Mouse (Mus musculus) naive thymus-derived CD4-positive, alpha-beta T cell, adult 2 months (primary cell): ENCODE measurements around the gene Hsp90ab1.

Source experiments
- DNase-seq: peaks from one replicate; pipeline ENCODE4 v3.0.0-alpha.2; 2011; ENCODE audit warnings: low read depth

Hsp90ab1 gene

DNA sequence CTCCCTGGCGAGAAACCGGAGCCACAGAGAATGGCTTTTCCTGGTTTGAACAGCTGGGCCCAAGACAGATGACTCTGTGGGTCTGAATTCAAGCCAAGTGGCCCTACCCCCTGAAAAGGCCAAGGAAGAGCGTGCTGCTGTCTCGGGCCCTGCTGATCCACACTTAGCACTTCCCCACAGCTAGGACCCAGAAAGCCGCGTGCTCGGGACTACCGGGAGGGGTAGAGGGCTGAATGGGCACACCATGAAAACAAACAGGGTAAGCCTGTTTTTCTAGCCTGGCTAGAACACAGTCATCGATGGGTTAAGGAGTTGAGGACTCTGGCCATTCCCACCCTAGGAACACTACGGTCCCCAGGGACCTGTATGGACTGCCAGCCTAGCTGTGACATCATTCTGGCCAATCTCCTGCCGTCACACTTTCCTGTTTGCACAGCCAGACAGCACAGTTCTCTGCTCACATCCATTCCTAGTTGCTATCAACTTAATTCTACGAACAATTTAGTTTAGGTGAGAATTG lies 7.9 kb upstream of the Hsp90ab1 start:
- DNase-seq, result no peak

DNA sequence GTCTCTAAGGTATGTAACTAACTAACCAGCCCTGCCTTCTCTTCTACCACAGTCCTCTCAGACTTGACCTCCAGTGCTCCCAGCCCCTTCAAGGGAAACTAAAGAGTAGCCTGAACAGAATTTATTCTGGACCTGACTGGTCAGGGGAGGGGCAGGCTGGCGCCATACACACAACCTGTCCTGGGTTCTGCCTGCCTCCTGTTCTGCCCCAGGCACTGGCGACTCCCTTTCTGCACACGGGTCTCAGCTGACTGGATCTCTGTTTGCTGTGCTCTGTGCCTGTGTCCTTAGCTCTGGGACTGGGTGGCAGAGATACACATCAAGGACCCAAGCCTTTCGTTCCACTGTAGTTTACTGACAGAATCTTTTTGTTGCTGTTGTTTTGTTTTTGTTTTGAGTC lies 6.5 kb upstream of the Hsp90ab1 start:
- DNase-seq, result peak; percentile 7

DNA sequence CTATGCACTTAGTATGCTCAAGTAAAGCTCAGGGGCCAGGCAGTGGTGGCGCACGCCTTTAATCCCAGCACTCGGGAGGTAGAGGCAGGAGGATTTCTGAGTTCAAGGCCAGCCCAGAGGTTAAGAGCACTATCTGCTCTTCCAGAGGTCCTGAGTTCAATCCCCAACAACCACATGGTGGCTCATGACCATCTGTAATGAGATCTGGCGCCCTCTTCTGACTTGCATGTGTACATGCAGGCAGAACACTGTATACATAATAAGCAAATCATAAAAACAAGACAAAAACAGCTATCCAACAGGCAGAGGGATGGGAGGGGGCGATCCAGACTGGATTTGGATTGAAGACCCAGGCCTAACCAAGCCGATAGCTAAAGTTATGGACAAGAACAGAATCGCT lies 5.8 kb upstream of the Hsp90ab1 start:
- DNase-seq, result peak; percentile 68

DNA sequence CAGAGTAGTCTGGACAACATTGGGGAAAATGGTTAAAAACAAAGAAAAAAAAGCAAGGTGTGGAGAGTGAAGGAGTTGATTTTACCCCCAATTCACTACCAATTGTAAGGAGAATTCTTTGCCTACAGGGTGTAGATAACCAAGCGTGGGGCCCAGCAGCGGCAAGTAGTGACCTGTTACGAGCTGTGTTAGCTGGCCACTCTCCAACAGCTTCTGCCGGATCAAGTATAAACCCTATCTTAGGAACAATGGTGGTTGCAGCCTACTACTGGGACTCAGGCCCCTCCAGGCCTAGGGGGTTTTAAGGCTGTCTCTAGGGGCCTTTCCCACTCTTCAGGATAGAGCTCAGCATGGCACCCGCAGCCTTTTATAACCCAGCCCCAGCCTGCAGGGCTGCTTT lies 5.2 kb upstream of the Hsp90ab1 start:
- peak; percentile 7 for DNase-seq

DNA sequence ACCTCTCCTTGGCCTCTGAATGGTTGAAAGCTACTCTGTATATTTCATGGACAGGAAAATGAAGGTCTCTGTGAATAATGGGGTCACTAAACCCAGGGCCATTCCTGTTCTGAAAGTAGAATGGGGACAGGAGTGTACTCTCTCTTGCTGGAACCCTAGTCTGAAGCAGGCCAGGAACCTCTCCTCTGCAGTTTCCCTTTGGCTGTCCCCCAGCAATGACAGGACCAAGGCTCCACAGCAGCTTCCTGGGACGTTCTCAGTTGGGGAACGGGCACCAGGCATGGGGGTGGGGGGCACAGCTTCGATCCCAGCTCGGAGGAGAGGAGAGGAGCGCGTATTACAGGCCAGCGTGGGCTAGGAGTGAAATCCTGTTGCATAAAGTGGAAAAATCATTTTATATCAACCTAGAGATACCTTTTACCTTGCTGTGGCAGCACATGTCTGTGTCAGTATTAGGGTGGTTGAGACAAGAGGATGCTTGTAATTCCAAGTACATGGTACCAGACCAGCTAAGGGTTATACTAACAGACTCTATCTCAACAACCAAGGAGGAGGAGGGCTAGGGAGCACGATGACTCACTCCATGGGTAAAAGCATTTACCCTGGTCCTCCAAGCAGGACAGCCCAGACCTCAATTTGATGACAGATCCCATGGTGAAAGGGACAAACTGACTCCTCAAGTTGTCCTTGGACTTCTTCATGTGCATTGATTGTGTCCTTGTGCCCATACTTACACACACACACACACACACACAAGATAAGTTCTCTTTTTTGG lies 2.2 kb upstream of the Hsp90ab1 start:
- DNase-seq, result no peak

DNA sequence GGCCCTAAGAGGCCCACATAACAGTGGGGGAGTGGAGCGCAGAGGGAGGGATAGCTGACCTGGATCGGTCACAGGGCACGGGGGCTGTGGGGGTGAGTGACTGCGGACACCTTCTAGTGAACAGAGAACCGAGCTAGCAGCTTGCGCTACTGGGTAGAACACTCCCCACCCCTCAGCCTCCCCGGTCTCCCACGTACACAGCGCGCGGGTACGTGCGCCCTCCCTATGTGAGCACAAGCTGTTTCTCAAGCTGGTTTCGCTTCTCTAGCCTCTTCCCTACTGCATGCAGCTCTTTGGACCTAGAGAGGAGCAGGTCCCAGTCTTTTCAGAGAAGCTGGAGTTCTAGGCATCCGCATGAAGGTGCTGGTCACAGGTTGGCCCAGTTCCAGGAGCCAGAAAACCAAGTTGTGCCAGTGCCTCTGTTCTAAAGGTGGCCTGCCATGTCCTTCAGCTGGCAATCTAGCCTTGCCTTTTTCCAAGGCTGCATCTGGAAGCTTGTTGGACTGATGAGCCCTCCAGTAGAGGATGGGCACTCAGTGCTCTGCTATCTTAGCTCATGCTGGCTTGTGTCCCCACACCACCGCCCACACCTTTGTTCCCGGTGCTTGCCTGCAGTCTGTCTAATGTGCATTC lies 1.2 kb upstream of the Hsp90ab1 start:
- no peak for DNase-seq

DNA sequence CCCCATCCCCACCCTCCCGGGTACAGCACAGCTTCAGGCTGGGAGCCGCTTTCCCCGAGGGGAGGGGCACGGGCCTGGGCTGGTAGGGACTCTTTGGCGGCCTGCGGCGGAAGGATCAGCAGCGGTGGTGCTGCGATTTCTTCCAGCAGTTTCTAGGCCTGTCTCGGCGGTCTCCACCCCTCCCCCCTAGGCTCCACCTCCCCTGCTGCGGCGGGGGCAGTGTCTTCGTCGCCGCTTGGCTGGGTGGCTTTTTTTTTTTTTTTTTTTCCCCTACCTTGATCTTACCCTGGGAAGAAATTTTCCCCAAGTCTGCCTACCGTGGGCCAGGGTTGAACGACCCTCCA lies 681 bp upstream of the Hsp90ab1 start:
- DNase-seq, result peak; percentile 97

DNA sequence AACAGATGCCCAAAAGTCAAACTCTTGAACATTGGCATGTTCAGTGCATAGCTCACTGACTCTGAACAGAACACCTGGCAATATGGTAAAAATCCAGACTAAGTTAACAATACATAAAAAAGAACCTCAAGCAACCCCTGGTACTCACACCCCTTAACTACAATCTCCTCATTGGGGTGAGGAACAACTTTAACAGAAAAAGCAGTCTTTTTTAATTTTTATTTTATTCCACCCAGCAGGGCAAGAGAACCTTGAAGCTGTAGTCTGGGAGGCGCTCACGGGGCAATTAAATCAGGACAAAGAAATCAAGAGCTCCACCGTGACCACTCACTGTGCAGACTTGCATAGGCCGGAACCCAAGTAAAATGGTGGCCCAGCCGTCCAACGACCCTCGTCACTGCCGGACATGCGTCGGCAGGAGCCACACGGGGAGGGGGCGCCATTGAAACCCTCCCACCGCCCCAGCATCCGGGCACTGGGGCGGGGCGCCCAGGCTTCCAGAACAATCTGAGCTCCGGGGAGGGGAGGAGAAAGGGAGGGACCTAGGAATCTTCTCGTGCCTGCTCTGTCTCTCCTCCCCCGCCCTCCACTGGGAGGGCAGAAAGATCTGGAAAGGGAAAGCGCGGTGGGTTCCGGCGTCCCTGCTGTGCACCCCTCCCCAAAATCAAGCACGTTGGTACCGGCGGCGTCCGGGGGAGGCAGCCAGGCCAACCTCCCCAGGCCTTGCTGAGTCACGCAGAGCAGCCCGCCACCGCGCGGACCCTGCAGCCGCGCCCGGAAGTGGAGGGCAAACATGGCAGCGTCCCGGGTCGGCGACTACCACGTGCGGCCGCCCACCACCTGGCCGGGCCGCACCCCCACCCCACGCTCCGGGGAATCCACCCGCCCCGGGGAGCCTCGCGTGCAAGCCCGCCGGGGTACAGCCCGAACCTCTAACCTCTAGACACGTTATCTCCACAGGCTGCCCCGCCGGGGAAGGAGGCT lies 676 bp downstream of the Hsp90ab1 start:
- peak; percentile 83 for DNase-seq

DNA sequence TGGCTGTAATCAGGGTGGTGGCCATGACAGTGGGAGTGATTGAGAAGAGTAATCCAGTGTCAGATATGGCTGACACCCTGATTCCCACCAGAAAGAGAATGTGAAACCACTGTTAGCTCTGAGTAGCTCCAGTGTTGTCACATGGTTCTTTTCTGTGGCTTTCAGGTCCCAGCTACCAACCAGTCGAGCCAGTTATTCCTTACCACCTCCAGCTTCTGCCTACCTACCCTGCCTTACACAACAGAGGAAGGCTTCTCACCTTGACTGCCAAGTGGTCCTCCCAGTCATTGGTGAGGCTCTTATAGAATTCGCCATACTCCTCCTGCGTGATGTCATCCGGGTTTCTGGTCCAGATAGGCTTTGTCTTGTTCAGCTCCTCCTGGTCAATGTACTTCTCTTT lies 3.1 kb downstream of the Hsp90ab1 start:
- DNase-seq, result peak; percentile 50

DNA sequence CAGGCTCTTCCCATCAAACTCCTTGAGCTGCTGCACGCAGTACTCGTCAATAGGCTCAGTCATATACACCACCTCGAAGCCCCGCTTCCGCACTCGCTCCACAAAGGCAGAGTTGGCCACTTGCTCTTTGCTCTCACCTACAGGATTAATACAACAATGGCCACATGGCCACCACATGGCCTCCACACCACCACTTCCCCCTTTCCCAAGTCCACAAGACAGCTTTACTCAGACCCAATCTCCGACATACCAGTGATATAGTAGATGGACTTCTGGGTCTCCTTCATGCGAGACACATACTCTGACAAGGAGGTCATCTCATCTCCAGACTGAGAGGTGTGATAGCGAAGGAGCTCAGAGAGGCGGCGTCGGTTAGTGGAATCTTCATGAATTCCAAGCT lies 4.1 kb downstream of the Hsp90ab1 start:
- DNase-seq, result peak; percentile 35

DNA sequence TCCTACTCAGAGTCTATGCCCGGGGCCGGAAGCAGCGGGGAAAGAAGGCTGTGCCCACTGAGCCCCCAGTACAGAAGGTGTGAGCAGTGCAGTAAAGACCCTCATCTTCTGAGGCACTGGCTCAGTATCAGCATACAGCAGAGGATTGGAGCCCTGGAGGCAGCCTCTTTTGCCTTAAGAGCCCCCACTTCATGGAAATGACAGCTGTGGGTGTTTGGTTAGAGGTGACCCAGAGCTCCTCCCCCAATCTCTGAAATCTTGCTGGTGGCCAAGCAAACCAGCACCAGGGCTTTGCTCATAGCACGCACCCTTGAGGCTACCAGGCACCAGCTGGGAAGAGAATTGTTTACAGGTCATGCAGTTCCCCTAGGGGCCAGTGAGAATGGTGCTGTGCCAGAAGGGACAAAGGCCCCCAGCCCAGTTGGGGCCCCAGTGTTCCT lies 5.9 kb downstream of the Hsp90ab1 start:
- DNase-seq, result peak; percentile 54

DNA sequence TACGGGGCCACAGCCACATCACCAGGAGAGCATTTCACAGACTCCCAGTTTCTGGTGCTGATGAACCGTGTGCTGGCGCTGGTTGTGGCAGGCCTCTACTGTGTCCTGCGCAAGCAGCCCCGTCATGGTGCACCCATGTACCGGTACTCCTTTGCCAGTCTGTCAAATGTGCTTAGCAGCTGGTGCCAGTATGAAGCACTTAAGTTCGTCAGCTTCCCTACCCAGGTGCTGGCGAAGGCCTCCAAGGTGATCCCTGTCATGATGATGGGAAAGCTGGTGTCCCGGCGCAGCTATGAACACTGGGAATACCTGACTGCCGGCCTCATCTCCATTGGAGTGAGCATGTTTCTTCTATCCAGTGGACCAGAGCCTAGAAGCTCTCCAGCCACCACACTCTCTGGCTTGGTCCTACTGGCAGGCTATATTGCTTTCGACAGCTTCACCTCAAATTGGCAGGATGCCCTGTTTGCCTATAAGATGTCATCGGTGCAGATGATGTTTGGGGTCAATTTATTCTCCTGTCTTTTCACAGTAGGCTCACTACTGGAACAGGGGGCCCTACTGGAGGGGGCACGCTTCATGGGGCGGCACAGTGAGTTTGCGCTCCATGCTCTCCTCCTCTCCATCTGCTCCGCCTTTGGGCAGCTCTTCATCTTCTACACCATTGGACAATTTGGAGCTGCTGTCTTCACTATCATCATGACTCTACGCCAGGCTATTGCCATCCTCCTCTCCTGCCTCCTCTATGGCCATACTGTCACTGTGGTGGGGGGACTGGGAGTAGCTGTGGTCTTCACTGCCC lies 6.5 kb downstream of the Hsp90ab1 start:
- DNase-seq, result peak; percentile 61

DNA sequence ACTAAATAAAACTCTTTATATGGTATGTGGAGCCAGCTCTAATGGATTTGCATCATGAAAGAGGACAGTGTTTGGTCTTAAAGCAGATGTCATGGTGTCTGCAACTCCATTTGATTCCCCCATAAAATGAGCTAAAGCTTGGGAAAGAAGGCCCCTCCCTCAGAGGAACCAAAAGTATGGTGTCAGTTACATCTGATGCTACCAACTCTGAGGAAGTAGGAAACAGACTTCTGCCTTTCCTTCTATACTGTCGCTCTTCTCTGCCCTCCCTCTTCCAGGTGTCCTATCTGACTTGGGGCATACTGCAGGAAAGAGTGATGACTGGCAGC lies 7.1 kb downstream of the Hsp90ab1 start:
- no peak for DNase-seq

DNA sequence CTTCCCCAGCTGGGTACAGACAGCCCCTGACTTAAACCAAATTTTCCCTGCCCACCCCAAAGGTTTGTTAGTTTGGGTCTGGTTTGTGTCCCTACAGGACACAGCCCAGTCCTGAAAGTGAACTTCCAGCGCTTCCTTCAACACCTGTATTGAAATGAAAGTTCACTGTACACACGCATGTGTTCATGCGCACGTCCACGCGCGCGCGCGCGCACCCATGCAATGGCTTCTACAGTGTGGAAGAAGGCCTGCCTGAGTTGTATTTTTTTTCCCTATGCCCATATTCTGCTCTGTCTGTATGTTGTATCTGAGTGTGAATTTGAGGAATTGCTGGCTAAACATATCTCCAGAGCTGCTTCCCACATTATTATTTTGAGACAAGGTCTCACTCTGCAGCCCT lies 8.0 kb downstream of the Hsp90ab1 start:
- peak; percentile 34 for DNase-seq

DNA sequence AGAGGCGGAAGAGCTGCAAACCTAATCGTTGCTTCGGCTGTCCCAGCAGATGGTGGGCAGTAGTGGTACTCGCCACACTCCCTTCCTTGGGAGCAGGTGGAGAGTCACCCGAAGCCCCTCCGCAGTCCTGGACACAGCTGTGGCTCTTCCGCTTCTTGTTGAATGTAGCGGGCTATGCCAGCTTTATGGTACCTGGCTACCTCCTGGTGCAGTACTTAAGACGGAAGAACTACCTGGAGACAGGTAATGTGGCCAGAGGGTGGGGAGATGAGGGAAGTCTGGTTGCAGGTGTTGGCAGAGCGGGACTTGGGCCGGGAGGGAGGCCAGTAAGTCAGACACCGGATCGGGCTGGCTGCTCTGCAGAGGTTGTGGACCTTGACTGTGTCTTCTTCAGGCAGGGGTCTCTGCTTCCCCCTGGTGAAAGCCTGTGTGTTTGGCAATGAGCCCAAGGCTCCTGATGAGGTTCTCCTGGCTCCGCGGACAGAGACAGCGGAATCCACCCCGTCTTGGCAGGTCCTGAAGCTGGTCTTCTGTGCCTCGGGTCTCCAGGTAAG lies 8.5 kb downstream of the Hsp90ab1 start:
- peak; percentile 48 for DNase-seq

DNA sequence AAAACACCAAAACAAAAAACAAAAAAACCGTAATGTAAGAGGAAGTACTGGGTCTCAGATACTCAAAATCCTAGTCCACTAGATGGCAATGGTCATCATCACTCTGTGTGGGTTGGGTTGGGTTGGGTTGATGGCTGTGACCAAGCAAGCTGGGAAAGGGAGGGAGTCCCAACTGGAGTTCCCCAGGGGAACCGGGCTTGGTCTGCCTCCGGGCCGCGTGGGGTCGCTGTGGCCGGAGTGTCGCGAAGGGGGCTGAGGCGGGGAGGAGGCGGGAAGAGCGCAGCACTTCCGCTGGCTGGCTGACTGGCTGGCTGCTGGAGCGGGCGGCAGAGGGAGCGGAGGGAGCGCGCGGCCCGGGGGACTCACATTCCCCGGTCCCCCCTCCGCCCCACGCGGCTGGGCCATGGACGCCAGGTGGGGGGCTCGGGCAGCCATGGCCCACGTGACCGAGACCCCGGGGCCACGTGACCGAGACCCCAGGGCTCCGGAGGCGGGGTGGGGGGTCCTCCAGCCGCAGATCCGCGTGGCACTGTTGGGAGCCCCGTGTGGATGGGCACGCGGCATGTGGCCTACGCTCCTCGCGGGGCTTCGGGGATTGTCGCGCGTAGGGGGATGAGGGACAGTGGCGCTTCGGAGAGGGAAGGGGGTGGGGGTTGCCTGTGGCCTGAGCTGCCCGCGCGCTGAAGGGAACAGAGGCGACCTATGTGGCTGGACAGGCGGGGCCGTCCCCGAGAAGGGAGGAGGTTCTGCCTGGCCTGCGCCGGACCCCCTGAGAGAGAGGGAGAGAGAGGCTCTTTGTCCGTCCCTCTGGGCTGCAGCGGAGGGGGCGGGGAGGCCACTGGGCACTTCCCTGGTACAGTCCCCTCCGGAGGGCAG lies 9.2 kb downstream of the Hsp90ab1 start, which contains the start of gene Slc35b2:
TSS of gene Slc35b2 (plus strand) at position 220 of the 876 bp plus-strand sequence.
- DNase-seq, result peak; percentile 88

DNA sequence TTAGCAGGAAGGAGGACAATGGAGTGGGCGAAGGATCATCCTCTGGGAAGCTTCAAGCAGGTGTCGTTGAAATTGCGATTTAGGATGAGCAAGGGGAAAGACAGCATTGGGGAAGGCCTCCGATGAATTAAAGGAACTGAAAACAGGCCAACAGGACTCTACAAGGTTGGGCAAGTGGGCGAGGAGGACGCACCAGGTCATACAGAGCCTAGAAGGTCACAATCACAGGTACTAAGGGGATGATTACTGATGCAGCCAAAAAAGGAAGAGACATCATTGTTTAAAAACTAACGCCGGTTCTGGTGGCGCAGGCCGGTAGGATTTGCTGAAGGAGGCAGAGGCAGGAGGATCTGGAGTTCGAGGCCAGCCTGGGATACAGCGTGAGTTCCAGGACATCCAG lies 9.9 kb downstream of the Hsp90ab1 start:
- peak; percentile 38 for DNase-seq

DNA sequence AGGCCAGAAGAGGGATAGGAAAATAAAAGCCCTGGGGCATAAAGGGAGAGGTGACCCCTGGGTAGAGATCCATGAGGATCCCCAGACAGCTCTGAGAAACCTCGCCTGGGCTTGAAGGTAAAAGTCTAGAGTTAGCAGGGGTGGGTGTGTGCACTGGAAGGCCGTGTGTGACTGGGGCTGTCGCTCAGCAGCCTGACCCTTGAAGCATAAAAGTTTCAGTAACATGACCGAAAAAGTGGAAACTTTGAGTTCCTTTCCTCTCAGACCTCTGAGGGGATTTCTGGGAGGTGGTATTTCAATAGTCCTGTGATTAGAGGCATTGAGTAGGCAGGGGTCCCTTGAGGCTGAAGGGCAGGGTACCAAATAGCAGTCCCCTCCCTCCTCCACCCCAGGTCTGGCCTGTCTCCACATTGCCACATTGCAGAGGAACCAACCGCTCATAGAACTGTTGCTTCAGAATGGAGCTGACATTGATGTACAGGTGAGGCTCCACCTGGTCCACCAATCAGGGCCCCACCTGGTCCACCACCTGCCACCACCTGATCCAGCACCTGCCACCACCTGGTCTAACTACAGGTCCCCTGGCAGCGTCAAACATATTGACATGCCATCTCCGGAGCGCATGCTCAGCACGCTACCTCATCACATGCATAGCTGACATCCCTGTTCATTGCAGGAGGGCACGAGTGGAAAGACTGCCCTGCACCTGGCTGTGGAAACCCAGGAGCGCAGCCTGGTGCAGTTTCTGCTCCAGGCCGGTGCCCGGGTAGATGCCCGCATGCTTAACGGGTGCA lies 13.1 kb downstream of the Hsp90ab1 start:
- DNase-seq, result peak; percentile 16
